Mouse (Mus musculus): ENCODE data around the gene Cisd3. TPM values are rescaled to one million over a fixed set of nuclear protein-coding genes. Genes with fewer than 3 reads are reported as not detected.

The Cisd3 gene
- polyA plus RNA-seq (2012; rRNA removed) = 8.7 and 11.0 TPM in 2 replicates

DNA sequence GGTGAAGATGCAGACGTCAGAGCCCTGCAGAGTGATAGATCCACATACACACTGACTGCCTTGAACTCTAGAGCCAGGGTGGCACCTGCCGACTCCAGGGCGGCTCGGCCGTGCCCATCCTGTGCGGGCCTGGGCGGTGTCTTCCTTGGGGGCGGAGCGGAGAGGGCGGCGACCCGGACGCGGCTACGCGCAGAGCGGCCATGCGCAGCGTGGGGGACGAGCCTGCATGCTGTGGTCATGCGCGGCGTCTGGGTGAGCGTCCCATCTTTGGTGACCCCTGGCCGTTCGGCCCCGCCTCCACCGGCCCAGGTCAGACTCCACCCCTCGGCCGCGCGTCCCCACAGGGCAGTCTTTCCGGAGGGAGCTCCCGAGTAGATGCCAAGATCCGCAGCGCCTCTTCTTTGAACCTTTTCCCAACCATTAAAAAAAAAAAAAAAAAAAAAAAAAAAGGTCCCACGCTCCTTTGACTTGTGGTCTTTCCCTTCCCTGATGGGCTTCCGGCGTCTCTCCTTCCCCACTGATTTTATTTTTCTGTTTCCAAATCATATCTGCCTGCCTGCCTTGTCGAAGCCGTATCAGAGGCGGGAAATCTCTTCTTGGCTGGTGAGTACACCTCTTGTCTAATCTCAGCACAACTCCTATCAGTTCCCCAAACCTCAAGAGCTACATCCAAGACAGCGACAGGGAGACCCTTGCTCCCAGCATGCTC lies at the start of gene Cisd3:
TSS of gene Cisd3 (plus strand) at position 214 of the 709 bp plus-strand sequence.

DNA sequence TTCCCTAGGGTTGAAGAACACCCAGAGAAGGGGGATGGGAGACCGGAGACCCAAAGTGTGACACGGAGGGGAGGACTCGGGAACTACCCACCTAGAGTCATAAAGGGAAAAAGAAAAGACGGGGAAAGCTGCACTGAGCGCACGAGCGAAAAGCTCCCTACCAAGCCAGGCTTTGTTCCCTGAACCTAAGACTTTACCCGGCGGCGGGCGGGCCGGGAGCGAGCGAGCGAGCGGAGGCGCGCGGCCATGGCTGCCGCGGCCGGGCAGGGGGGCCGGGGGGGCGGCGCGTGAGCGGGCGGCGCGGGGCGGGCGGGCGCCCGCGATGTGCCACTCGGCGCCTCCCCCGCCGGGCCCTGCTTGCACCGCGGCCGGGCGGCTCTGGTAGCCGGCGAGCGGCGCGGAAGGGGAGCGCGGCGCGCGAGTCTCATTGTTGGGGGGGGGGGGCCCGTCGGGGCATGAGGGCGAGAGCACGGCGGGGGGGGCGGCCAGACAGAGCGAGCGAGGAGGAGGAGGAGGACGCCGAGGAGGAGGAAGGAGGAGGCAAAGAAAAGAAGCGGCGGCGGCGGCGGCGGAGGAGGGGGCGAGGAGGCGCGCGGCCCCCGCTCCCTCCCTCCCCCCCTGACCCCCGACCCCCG lies 22.6 kb upstream of the Cisd3 start, which contains the start of gene Mllt6:
TSS of gene Mllt6 (plus strand) at position 522 of the 635 bp plus-strand sequence.

DNA sequence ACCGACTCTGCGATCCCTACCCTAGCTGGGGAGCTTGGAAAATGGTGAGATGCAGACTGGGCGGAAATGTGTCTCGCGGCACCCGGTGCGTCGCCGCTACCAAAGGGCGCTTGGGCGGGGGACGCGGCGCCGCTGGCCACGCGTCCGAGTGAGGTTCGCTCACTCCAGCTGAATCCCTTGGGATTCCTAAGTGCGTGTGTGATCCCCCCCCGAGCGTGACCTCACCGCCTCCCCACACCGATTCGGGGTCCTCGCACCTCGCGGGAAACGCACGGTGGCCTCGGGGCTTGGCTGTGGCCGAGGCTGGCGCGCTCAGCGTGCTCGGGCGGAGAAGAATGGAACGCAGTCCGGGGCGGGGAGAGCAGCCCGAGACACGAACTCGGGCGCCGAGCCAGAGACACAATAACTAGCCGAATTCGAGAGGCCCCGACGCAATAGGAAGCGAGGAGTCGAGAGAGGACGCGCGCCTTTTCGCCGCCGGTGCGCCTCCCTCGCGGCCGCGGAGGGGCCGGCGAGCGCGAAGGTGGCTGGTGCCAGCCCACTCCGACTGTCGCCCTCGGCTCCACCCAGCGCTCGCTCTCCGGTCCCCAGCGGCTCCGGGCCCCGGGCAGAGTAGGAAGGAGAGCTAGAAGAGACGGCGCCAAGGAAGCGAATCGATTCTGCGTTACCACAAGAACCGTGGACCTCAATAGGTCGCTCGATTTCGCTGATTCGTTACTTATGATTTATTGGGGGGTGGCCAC lies 14.5 kb downstream of the Cisd3 start, which contains the start of gene Pcgf2:
TSS of gene Pcgf2 (minus strand) at position 495 of the 743 bp plus-strand sequence.

DNA sequence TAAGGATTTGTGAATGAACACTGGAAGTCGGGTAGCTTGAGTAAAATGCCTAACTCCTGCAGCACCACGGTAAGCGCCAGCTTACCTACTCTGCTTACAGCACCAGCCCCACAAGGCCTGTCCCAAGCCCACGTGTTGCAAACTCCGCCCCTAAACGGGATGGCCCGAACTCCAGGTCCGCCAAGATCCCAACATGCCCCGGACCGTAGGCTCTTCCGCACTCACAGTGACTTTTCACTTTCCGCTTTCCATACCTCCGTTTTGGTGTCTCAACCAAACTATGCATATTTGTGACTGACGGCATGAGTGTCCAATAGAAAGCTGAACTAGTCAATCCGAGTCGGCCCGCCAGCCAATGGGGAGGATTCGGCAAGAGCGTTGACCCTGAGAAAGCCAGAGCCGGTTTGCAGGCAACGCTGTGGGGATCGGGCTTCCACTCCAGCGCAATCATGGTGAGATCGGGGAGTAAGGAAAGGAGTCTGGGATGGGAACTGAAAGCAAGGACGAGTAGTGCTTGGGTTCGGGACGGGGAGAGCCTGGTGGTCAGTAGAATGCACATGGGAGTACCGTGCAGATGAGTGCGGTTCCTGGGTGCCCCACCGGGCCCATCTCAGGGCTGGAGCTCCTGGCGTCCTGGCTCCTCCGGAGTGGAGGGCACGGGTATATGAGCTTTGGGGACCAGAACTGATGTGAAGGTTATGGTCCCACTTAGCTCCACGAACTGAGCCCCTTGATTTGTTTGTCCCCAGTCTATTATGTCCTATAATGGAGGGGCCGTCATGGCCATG lies 17.6 kb downstream of the Cisd3 start, which contains the start of gene Psmb3:
TSS of gene Psmb3 (plus strand) at position 361 of the 788 bp plus-strand sequence.

Other genes with a start within 250 kb of the Cisd3 start
- 0.12 TPM in 1 of 2 replicates, not detected in the other for gene 4933428G20Rik, start 185.5 kb upstream of the Cisd3 start, polyA plus RNA-seq (2012; rRNA removed)
- 12.5 and 17.5 TPM in 2 replicates for gene Srcin1, start 109.6 kb upstream of the Cisd3 start, polyA plus RNA-seq (2012; rRNA removed)
- gene Epop, start 56.1 kb upstream of the Cisd3 start, polyA plus RNA-seq (2012; rRNA removed) = 12.7 and 22.7 TPM in 2 replicates
- gene Mllt6, start 22.4 kb upstream of the Cisd3 start, polyA plus RNA-seq (2012; rRNA removed) = 34.2 and 41.0 TPM in 2 replicates
- gene Pcgf2, start 14.7 kb downstream of the Cisd3 start, polyA plus RNA-seq (2012; rRNA removed) = 92.4 and 117 TPM in 2 replicates
- gene Psmb3, start 17.6 kb downstream of the Cisd3 start, polyA plus RNA-seq (2012; rRNA removed) = 282 and 471 TPM in 2 replicates
- gene Pip4k2b, start 58.9 kb downstream of the Cisd3 start, polyA plus RNA-seq (2012; rRNA removed) = 30.7 and 36.6 TPM in 2 replicates
- 20.1 and 28.6 TPM in 2 replicates for gene Cwc25, start 80.7 kb downstream of the Cisd3 start, polyA plus RNA-seq (2012; rRNA removed)
- 0.52 and 0.95 TPM in 2 replicates for gene 1700001P01Rik, start 90.1 kb downstream of the Cisd3 start, polyA plus RNA-seq (2012; rRNA removed)
- 992 and 1,452 TPM in 2 replicates for gene Rpl23, start 96.6 kb downstream of the Cisd3 start, polyA plus RNA-seq (2012; rRNA removed)
- 58.6 and 78.0 TPM in 2 replicates for gene Lasp1, start 113.2 kb downstream of the Cisd3 start, polyA plus RNA-seq (2012; rRNA removed)
- gene B230217C12Rik, start 155.0 kb downstream of the Cisd3 start, polyA plus RNA-seq (2012; rRNA removed) = 8.3 and 18.7 TPM in 2 replicates
- 0.67 and 0.74 TPM in 2 replicates for gene Fbxo47, start 198.3 kb downstream of the Cisd3 start, polyA plus RNA-seq (2012; rRNA removed)

All from central nervous system, embryonic 11.5 days (tissue).